Mouse (Mus musculus): Measurements from ENCODE around the gene Grk3. TPM values are rescaled to one million over a fixed set of nuclear protein-coding genes. Genes with fewer than 3 reads are reported as not detected.

The Grk3 gene
- total RNA-seq (2022) = 100 to 1,000 TPM in 1 of 4 experiments, 10 to 100 TPM in 3; 72.2 to 102 (median 84.2) TPM

DNA sequence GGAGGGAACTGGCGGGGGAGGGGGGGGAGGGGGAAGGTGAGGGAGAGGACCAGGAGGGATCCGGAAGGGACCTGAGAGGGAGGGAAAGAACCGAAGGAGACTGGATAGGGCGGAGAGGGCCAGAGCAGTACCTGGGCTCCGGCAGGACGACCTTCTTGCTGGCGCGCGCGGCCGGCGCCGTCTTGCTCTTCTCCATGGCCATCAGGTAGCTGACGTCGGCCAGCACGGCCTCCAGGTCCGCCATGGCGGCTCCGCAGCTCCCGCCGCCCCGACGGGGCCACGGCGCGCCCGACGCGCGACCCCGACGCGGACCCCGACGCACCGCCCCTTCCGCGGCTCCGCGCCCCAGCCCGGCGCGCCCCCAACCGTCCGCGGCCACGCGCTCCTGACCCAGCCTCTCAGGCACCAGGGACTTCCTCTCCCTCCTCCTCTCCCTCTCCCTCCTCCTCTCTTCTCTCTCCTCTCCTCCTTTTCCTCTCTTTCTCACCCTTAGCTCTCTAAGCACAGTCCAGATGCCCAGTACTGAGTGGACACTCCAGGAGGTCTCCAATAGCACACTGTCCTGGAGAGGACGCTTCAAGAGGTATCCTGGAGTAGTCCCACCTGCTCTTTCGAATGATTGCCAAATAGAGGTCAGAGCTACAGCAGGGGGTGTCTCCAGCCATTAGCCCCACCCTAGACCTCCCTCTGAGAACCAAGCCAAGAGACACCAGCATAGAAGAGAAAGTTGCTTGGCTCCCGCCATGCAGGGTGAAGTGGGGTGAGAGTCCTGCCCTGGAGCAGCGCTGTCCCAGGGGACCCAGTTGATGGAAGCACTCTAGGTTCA is at the start of gene Grk3:
TSS of gene Grk3 (minus strand) at position 556 of the 826 bp plus-strand sequence.
- DNase-seq (ENCODE audit: low spot score in 2 of 2) = peak in 1 of 2 experiments; percentile 59

DNA sequence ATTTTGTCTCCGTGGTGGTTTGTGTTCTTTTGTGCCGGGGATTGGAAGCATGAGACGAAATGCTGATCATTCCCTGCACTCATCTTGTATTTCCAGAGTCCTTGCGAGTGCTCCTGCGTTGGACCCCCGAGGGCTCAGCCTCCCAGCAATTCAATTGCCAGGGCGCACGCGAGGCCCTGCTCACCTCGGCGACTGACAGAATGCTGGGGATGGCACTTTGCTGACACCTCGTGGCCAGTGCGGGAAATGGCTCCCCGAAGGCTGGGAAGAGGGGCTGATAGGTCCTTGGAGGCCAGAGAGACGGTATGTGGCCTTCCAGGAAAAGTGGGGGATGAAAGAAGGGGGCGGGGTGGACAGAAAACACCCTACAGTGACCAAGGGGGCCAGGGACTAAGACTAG is 38.7 kb upstream of the Grk3 start:
- peak; percentile 66 to 87 for DNase-seq (ENCODE audit: low spot score in 2 of 2)

DNA sequence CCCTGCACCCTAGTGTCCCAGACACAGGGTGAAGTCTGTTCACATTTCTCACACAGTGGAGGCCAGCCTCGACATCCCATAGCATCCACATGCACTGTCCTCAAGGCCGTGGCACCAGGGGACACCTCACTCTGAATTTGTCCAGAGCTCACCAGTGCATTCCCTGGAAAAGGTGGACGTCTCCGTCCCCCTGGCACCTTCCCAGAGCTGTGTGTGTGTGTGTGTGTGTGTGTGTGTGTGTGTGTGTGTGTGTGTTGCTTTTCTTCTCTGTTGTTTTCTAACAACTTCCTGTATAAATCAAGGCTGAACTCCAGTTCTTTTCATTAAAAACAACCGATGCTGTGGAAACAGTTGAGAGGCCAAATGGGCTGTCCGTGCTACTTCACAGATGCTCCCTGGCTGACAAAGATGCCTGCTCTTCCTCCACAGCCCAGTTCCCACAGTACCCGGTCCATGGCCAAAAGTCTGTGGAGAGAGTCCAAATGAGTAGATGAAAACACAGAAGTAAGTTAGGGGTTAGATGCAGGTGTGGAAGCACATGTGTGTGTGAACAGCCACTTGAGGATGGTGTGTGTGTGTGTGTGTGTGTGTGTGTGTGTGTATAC is 35.1 kb upstream of the Grk3 start:
- DNase-seq (ENCODE audit: low spot score in 2 of 2) = no peak

DNA sequence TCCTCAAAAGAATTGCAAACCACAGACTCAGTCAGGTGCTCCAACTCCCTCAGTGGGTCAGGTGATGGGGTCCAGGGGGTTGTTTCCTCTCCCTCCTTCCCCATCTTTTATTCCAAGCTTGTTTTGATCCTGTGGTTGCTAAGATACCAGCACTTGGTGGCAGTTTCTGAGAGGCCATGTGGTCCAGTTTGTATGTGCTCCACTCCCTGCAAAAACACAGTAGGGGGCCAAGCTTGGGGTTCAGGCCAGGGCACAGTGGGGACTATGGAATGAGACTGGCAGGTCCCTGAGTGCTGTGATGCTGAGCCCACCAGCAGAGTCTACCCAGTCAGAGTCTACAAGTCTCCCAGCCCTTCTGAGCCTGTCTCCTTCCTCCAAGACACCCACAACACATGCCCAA is 34.3 kb upstream of the Grk3 start:
- peak in 1 of 2 experiments; percentile 60 for DNase-seq (ENCODE audit: low spot score in 2 of 2)

DNA sequence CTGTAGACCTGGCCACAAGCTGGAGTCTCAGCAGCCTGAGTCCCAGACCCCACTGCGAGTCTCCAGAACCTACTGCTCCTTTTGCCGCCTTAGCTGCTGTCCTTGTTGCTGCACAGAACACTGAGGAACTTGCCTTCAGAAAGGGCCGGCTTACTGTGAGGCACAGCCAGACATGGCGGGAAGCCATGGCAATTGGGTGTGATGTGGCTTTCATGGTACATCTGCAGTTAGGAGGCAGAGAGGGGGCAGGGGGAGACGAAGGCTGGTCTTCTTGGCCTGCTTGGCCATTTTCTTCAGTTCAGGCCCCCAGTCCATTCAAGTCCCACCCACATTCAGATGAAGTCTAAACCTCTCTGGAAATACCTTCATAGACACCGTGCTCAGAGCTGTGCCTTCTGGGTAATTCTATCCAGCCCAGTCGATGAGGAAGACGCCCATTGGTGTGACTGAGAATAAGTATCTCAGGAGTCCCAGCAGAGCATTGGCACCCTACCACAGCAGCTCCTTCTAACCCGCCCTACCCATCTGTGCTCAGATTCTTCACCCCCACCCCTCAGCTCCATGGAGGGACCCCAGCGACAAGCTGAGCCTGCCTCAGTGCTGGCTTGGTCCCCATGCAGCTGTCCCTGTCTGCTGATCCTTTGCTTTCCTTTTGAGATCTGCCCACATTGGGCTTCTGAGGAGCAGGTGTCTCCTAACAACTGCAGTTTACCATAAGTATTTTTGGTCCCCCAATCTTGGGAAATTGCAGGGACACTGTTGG is 30.1 kb upstream of the Grk3 start:
- peak in 1 of 2 experiments; percentile 34 for DNase-seq (ENCODE audit: low spot score in 2 of 2)

DNA sequence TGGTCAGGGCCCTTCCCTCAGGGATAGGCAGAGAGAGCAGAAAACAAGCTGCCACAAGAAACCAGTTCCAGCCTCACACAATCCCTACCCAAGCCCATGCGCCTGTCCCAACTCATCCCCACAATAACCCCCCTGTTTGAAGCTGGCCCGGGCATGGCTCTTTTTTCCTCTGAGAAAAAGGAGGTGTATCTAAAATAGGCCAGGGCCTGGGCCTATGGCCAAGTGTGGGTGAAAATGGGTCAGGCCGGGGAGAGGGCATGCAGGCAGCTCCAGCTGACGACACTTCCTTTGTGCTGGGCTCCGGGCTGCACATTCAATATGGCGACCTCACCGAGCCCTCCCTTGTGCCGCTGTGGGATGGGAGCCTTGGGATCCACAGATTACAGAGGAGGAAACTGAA is 27.9 kb upstream of the Grk3 start:
- peak; percentile 63 to 82 for DNase-seq (ENCODE audit: low spot score in 2 of 2)

DNA sequence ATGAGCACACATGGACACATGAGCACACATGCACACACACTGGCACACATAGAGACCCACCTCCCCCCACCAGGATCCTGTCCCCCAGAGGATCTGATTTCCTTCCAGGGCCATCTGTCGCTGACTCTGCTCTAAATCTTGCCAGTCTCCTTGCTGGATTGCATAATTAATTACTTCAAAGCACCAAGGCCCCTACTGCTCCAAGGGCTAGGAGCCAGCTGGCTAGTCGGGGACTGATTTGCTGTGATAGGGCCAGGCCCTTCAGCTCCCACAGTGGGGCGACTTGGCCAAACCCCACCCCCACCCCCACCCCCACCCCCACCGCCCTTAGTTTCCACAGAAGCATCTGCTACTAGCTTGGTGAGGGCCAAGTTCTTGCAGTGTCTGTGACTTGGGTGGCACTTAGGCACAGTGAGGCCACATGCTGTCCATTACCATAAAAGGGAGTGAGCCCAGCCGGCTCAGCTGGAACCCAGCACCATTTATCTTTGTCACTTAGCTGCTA is 26.0 kb upstream of the Grk3 start:
- peak; percentile 77 to 83 for DNase-seq (ENCODE audit: low spot score in 2 of 2)

DNA sequence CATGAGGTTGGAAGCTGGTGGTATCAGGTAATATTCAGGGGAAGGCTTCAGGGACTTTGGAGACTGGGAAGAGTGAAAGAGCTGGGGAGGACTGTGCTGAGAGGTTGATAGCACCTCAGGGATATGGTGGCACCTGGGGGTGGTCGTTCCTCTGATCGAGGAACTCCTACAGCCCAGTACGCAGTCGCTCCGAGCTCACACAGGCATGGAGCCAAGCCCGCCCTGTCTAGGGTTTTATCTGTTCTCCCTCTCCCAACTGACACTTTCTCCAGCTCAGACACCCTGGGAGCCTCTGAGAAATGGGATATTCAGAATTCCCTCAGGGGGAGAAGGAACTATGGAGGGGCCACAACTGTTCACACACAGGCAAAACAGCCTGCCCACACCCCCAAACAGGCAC is 25.2 kb upstream of the Grk3 start:
- no peak for DNase-seq (ENCODE audit: low spot score in 2 of 2)

DNA sequence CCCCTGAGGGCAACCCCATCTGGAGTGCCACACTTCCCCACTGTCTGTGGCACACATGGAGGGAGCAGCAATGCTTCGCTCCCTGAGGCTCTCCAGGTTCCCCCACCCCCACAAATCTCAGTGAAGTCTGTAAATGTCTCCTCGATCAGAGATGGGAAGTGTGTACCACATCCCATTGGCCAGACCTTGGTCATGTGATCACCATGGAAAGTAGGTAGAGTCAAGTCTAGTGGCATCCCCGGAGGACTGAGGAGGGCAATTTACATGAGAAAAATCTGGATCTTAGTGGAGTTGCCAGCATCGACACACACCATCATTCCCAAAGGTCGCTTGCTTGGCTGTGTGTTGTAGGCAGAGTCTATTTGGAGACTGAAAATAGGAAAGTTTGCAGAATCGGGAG is 23.0 kb upstream of the Grk3 start:
- no peak for DNase-seq (ENCODE audit: low spot score in 2 of 2)

DNA sequence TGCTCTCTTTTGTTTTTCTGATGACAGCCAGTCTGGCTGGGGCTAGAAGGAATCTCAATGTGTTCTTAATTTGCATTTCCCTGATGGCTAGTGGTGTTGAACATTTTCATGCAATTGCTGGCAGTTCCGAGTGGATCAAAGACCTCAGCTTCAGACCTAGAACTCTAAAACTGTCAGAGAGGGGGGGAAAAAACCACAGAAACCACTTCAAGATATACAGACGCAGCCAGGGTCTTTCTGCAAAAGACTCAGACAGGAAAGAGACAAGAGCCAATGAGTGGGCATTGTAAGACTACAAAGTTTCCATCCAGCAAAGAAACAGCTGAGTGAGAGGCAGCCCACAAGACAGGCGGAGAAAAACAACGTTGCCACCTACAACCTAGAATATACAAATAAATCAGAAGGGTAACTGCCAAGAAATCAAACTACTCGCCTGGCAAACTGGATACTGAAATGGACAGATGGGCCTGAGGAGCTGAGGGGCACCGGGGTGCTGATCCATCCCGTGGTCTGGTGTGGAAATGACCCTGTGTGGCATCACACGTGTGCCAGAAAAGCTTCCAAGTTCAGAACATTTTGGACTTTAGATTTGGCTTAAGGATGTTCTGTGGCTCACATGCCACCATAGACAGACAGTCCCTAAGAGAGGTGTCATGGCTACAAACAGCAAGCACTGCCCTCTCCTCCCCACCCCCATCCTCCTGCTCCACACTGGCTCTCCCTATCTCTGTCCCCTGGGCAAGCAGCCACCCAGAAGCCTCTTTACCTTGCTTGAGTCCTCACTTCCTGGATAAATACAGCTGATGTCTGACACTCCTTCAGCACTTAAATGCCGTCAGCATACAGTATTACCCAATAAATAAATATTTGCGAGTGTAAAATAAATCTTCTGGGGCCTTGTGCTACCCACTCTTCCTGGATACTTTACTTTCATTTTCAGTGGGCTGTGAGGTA is 19.8 kb upstream of the Grk3 start:
- no peak for DNase-seq (ENCODE audit: low spot score in 2 of 2)

DNA sequence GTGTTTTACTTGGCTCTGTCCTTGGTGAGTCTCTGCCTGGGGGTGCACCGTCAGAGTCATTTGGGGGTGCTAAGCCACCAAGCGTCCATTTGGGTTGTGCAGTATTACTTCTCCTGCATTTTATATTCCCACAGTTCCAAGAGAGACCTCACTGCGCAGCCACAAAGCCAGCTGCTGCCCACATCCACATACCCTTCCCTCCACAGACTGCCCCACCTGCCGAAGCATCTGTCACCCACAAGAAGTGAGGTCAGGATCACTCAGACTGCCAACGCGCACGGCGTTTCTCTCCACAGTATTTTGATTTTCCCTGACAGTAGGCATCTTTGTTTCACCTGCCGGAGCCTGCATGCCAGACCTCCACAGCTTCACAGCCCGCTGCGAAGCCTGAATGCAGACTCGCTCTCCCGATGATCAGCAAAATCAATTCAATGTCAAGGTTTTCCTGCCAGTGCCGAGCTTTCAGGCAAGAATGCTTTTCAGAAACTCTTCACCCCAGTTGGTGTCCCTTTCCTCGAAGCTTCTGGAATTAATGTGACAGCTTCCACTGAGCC is 15.7 kb upstream of the Grk3 start:
- no peak for DNase-seq (ENCODE audit: low spot score in 2 of 2)

DNA sequence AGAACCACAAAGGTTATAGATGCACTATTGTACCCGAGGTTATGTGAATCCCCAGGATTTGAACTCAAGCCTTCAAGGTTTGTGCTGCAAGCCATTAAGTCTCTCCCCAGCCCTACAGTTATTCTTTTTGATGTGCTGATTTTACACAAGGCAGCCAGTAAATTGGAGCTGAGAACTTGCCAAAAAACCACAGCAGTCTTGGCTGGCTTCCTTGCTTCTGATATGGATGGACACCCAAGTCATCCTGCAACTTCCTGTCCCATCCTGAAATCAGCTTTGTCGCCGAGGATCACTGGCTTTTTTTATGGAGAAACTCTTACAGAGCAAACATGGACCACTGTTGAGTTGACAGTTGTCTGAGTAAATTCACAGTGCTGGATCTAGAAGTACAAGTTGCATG is 14.5 kb upstream of the Grk3 start:
- DNase-seq (ENCODE audit: low spot score in 2 of 2) = no peak

DNA sequence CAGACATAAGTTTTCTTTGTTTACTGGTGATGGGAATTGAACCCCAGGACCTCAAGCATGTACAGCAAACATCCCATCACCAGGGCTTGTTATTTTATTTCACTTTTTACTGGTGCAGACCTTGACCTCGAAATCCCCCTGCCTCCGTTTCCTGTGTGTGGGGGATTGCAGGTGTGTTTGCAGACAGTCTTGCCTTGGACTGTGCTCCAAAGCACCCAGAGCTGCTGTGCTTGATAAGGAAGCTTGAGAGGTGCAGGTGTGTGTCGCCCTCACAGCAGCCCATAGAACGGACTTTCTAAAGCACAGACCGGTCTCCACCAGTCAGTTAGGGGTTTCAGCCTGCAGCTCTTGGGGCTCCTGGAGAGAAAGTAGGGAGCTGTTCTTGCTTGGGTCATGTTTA is 11.1 kb upstream of the Grk3 start:
- DNase-seq (ENCODE audit: low spot score in 2 of 2) = no peak

DNA sequence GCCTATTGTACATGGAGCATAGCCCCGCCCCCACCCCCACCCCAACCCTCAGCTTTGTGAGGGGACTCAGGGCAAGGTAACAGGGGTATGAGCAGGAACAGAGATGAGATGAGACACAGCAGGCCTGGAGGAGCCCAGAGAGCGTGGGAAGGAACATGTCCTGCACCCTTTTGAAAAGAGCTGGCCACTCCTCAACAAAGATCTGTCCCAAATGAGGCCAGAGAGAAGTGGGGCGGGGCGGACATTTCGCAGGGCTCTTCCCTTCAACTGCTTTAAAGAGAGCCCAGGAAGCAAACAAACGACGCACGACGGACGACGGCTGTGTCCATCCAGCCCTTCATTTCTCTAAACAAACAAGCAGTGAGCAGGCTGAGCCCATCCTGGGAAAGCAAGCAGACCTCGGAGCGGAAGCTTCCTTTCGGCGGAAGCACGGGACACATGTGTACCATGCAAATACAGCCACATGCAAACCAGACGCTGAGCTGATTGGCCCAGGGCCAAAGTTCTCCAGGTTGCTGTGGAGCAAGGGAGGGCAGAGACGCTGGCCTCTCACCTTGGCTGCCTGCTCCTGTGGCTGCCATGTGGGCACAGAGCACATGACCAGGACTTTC is 8.7 kb upstream of the Grk3 start:
- no peak for DNase-seq (ENCODE audit: low spot score in 2 of 2)

DNA sequence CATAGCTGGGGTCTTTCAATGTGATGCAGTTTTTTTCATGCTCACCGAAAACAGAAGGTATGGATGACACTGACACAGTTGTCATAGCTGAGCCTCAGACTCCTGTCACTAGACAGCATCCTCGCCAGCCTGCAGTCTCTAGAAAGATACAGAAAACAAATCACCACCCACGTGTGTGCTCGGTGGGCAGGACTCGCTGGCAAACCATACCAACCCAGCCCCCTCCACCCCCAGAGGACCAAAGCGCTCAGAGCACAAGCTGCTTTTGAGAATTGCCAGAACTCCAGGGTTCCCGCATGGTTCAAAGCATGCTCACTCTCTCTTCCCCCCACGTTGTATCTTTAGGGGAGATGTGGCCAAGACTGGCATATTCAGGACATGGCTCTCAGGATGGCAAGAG is 2.6 kb upstream of the Grk3 start:
- DNase-seq (ENCODE audit: low spot score in 2 of 2) = peak; percentile 79 to 83

DNA sequence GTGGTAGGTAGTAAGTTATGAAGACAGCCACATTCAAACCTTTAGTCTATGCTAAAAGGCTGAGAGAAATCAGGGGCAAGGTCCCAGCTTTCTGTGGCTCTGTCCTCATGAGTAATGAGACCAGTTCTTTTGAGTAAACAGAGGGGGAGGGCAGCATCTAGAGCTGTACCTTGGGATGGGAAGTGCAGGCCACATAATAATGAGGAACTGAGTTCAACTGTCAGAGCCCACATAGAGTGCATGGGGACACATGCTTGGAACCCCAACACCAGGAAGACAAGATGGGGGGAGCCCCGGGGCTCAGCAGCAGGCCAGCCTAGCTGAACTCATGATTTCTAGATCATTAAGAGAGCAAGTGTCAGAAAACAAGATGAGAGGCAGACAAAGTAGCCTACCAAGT is 1.4 kb upstream of the Grk3 start:
- DNase-seq (ENCODE audit: low spot score in 2 of 2) = no peak

DNA sequence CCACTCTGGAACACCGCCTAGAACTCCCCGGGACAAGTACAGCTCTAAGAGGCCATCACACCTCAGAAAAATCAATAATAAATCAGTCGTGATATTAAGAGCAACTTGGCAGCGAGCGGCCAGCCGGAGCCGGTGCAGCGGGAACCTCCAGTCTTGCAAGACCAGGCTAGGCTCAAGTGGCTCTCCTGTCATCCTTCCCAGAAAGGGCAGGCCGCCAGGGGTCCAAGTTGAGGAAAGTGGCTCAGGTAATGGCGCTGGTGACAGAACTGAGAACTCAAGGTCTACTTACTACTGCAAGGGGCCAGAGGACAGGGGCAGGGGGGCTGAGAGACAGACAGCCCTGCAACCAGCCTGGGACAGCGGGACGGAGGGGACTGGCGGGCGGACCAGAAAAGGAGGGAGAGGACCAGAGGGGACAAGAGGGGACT is 769 bp downstream of the Grk3 start:
- DNase-seq (ENCODE audit: low spot score in 2 of 2) = peak in 1 of 2 experiments; percentile 39

DNA sequence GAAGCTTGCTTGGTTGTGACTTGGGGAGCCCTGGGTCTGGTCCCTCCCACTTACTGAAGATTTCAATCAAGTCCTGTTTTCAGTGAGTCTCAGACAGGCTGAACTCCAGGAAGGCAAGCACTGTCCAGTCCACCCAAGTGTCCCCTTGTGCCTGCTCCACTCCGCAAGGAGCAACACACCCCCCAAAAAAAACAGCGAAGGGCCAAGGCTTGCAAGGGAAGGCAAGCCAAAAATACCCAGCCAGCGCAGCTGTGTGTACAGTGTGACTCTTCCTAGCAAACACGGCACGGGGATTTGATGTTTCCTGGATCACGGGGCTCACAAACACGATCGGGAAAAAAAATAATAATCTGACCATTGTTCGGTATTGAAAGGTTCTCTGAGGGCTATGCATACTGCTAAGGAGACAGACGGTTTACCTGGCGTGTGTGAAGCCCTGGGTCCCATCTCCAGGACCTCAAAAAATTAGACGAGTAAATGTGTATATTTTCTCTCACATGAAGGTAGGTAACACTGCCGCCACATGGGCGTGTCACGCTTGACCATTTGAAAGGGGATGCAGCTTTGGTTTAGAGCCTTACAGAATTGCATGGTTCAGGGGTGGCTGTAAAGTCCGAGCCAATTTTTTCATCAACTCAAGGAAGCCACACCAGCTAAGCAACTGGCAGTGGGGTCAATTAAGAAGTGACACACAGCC is 1.3 kb downstream of the Grk3 start:
- no peak for DNase-seq (ENCODE audit: low spot score in 2 of 2)

DNA sequence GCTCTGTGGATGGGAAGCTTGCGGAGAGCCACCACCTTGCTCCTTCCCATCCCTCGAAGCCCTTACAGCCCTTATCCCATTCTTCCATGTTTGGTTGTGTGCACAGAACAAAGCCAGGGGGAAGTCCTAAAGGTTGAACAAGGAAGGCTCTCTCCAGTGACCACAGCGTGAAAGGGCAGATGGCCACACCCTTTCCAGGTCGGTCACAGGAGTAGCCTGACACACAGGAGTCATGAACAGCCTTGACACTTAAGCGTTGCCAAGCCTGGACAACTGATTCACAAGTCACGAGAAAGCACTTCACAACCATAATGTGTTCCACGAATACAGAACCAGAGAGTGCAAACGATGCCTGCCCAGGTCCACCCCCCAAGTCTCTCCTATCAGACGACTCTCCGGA is 3.7 kb downstream of the Grk3 start:
- DNase-seq (ENCODE audit: low spot score in 2 of 2) = no peak
